Mouse (Mus musculus) erythroblast, embryonic 14.5 days (primary cell): ENCODE results near the gene Hmga1. TPM values are rescaled to one million over a fixed set of nuclear protein-coding genes. Genes with fewer than 3 reads are reported as not detected.

Experiments
- H3K27me3 ChIP-seq: 2 replicates; pipeline ENCODE4 v1.6.1; 2012; ENCODE audit warnings: inconsistent platforms; ENCODE audit not compliant: control insufficient read depth
- H3K36me3 ChIP-seq: 2 replicates; pipeline ENCODE4 v1.6.1; 2012; ENCODE audit warnings: mild to moderate bottlenecking, inconsistent platforms; ENCODE audit not compliant: control insufficient read depth
- H3K4me1 ChIP-seq: 2 replicates; pipeline ENCODE4 v1.6.1; 2012; ENCODE audit warnings: inconsistent platforms; ENCODE audit not compliant: control insufficient read depth
- H3K4me3 ChIP-seq: replicated peaks from 2 replicates; pipeline ENCODE3; 2012; ENCODE audit warnings: moderate library complexity, mild to moderate bottlenecking, inconsistent platforms
- H3K9me3 ChIP-seq: 2 replicates; pipeline ENCODE4 v1.6.1; 2012; ENCODE audit warnings: low read length, inconsistent platforms, mixed read lengths; ENCODE audit not compliant: control insufficient read depth
- GATA1 ChIP-seq: IDR thresholded peaks from 2 replicates; pipeline ENCODE4 v1.6.1; 2012; ENCODE audit warnings: low read length, inconsistent platforms, mixed read lengths
- TAL1 ChIP-seq: IDR thresholded peaks from 3 replicates; pipeline ENCODE4 v1.6.1; 2012; ENCODE audit warnings: low read length, inconsistent platforms, mixed read lengths
- polyA plus RNA-seq: library from polyadenylated mRNA; stranded (reverse); fragments of >175 nt; gene quantifications from 2 replicates; pipeline ENCODE4 v1.2.3, GENCODE M21; 2012

Hmga1 gene
- polyA plus RNA-seq, 1 experiment, result 57.3 TPM

DNA sequence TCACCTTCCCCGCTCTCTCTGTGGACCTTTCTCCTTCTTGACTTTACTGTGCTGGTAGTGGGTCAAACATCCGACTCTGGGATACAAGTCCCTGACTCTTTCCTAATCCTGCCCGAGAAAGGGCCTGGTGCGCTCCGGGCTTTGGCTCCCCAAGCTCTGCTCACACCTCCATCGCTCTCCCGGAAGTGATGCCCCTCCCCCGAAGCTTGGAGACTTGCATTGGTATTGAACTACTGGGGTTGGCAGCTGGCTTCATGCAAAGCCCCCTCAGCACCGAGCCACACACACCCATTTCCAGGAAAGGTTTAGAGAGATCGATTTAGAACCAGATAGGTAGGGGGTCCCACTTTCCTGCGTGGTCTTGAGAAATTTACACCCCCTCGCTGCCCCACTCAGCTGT lies 10.3 kb upstream of the Hmga1 start:
- TF ChIP-seq GATA1 (no peak), TAL1 (no peak)
- no peaks in the 10 kb centered on the region for H3K9me3 ChIP-seq
- peaks cover 4% of the 10 kb centered on the region; the same call in 1 of the 2 replicates for H3K27me3 ChIP-seq
- H3K4me1 ChIP-seq, result 0 out of 2 replicates have a peak, but pooled peaks cover 2% of the 10 kb centered on the region
- H3K4me3 ChIP-seq, result no peak overlapping the region
- H3K36me3 ChIP-seq, result no peaks in the 10 kb centered on the region

DNA sequence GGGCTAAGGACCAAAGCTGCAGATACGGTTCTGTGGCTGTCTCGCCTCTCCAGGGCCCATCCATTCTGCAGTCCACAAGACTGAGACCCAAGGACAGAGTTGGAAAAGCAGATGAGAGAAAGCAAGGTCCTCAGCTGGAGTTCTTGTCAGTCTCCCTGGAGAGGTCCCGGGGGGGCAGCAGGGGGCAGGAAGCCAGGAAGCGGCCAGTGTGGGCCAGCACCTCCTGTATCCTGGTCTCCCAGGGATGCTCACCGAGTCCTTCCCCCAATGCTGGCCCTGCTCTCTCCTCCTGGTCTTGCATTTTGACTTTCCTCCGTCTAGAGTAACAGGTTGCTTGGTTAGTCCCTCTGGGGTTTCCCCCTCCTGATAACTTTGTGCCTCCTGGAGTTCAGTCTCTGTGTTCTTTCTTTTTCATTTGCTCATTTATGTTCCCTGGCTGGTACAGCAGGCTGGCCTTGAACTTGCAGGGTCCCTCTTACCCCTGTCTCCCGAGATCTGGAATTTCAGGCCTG lies 9.7 kb upstream of the Hmga1 start:
- Histone ChIP-seq H3K36me3 (no peaks in the 10 kb centered on the region), H3K4me3 (no peak overlapping the region), H3K4me1 (0 out of 2 replicates have a peak, but pooled peaks cover 2% of the 10 kb centered on the region), H3K9me3 (no peaks in the 10 kb centered on the region), H3K27me3 (peaks cover 4% of the 10 kb centered on the region; the same call in 1 of the 2 replicates)
- no peak for TF ChIP-seq GATA1
- no peak for TF ChIP-seq TAL1

DNA sequence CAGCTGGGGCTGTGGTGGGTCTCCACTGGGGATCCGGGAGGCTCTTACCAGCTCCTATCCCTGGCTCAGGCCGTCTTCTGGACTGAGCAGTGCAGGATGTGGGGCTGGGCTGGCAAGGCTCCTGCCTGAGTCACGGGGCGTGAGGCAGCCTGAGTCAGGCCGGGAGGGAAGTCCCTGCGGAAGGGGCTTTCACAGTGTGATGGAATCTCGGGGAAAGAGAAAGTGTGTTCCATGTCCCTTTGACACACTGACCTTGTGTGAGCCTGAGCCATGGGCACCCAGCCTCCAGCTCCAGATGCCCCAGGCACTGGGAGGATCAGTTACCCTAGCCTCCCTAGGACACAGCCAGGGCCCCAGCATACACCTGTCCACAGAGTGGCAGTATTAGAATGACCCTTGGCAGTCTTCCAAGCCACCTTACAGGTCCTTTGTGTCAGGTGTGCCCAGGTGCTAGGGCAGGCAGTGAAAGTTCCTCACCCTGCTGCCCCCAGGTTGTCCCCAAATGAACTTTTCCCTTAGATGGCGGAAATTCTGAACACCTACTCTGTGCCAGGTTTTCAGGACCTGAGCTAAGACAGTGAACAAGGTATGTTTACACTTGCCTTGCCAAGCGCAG lies 8.9 kb upstream of the Hmga1 start:
- Histone ChIP-seq H3K9me3 (no peaks in the 10 kb centered on the region), H3K27me3 (peaks cover 4% of the 10 kb centered on the region; the same call in 1 of the 2 replicates), H3K4me1 (peaks cover 2% of the 10 kb centered on the region)

DNA sequence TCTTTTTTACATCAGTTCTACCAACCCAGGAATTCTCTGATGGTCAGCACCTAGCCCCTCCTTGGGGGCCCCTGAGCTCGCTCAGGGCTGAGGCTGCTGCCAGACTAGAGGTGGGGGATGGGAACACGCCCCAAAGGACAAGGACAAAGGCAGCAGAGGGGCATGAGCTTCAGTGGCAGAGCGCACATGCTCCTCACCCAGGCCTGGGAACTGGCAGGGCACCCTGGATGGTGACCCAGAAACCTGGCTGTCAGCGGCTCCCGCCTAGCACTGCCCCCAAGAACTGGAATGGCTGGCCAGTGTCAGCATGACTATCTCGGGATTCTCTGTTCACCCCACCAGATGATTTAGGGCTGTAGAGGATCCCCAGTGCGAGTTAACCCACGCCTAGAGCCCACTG lies 7.1 kb upstream of the Hmga1 start:
- no peaks in the 10 kb centered on the region for H3K9me3 ChIP-seq
- H3K36me3 ChIP-seq, result no peaks in the 10 kb centered on the region
- peaks cover 14% of the 10 kb centered on the region for H3K4me1 ChIP-seq
- H3K4me3 ChIP-seq, result no peak overlapping the region
- TF ChIP-seq TAL1 (no peak), GATA1 (no peak)
- H3K27me3 ChIP-seq, result peaks cover 4% of the 10 kb centered on the region; the same call in 1 of the 2 replicates

More for the DNA sequence above, 8.9 kb upstream of the Hmga1 start:
- TF ChIP-seq GATA1 (no peak), TAL1 (no peak)
- no peak overlapping the region for H3K4me3 ChIP-seq
- H3K36me3 ChIP-seq, result no peaks in the 10 kb centered on the region

DNA sequence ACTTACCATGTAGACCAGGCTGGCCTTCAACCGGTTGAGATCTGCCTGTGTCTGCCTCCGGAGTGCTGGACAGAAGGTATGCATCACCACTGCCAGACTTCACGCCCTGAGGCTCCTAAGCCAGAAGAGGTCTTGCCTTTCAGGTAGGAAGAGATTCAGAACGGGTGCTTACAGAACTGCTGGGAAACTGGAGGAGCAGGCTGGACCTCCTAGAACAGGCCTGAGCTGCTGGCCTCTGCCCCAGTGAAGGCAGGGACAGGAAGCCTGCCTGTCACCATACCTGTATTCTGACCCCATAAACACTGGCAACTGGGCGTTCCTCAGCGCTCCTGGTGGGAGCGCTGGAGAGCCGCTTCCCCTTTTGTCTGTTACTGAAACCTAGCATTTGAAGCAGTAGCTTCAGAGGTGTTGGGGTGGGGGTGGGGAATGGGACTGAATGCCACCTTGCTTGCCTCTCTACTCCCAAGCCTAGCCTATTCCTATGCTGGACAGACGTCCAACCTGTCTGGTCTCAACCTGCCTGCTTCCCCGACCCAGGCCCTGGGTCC lies 4.8 kb upstream of the Hmga1 start:
- Histone ChIP-seq H3K4me3 (no peak overlapping the region), H3K27me3 (peaks cover 3% of the 10 kb centered on the region; the same call in 1 of the 2 replicates), H3K9me3 (no peaks in the 10 kb centered on the region), H3K4me1 (peaks cover 35% of the 10 kb centered on the region), H3K36me3 (no peaks in the 10 kb centered on the region)
- no peak for TF ChIP-seq TAL1
- TF ChIP-seq GATA1, result no peak

DNA sequence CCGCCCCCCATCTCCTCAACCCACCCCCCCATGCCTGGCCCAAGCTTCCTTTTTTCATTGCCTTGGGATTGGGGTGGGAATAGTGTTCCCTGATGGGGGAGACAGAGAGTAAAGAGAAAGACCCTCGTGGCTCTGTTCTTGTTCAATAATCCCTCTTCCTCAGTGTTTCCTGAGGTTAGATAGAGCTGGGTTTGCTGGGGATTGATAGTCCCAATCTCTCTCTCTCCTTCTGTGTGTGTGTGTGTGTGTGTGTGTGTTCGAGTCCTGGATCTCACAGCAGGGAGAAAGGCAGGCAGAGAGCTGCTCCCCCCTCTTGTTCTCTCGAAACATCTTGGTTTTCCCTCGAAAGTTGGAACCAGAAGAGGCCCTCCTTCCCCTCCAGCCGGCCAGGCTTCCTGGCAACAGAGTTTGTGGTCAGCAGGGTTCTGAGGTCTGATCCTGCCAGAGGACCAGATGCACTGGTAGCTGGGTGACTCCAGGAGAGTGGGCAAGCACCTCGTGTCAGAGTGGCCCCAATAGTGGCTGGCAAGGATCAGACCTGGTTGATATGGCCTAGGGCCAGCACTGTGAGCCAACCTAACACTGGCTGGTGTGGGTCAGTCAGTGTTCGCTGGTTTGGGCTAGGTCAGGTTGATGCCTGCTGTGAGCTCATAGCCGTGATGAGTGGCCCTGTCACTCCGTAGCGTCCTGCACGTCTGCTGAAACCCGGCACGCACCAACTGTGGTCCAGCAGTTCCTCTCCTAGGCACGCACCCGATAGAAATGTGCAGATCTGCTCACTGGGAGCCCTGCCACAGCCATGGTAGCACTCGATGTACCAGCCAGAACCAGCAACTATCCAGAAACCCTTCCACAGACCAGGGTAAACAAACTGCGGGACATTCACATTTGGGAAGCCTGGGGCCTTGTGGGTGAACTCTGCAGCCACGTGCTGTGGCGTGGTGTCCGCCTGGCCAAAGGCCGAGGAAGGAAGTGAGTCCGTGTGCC lies 3.8 kb upstream of the Hmga1 start:
- no peaks in the 10 kb centered on the region for H3K9me3 ChIP-seq
- H3K4me3 ChIP-seq, result no peak overlapping the region
- peaks cover 44% of the 10 kb centered on the region for H3K4me1 ChIP-seq
- TF ChIP-seq TAL1 (no peak), GATA1 (no peak)
- H3K36me3 ChIP-seq, result no peaks in the 10 kb centered on the region
- peaks cover 3% of the 10 kb centered on the region; the same call in 1 of the 2 replicates for H3K27me3 ChIP-seq

DNA sequence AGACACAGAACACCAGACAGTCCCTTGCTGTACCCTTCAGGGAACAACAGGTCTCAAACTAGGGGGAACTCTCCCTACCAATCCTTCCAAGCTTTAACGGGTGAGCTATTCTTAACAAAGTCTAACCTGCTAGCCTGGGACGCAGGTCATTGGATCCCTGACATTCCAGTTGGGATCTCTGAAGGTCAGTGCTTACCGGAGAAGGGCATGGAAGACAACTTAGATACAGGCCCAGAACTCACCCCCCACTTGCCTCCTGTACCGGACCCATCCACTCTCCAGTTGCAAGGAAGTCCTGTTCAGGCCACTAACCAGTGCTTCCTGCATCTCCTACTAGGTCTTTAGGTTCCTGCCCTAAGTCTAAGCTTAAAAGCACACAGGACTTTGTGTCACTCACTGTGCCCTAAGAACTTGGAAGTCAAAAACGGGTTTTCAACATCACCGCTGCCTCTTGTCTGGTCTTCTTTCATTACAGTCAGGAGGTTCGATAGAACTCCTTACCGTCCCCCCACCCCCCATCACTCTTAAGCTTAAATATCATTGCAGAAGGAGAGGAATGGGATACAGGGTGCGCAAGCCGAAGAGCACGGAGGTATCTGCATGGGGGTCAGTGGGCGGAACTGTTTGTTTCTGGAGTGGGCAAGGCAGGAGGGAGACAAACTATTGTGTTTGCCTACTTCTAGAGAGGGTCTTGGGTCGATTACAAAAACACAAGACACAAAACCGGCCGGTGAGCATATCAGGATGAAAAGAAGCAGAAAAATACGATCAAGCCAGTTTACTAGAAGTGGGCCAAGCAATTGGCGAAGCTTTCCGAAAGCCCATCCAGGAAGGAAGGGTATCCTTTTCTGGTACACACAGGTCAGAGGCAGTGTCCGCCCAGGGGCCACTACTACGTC lies 2.0 kb upstream of the Hmga1 start:
- H3K9me3 ChIP-seq, result no peaks in the 10 kb centered on the region
- peaks cover 3% of the 10 kb centered on the region; the same call in 1 of the 2 replicates for H3K27me3 ChIP-seq
- TF ChIP-seq TAL1 (no peak), GATA1 (no peak)
- peaks cover 2% of the 10 kb centered on the region; the same call in 1 of the 2 replicates for H3K36me3 ChIP-seq
- H3K4me1 ChIP-seq, result peaks cover 61% of the 10 kb centered on the region
- peak overlapping the region; percentile 82 for H3K4me3 ChIP-seq

DNA sequence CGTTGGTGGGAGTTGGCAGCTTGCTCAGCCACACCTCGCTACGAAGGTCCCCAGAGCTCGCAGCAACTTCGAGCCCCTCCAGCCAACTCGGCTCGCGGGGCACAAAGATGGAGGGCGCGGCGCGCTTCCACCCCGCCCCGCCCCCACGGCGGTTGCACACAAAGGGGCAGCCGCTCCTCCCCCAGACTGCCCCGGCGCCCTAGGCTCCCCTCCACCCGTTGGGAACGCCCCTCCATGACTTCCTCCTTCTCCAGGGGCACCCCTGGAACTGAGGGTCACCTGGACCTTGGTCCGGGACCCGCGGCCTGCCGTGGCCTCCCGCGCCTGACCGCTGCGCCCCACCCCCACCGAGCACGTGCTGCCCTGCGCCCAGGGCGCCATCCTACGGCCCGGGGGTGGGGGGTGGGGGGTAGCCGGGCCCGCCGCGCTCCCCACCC lies 1.2 kb upstream of the Hmga1 start:
- peaks cover 5% of the 10 kb centered on the region for H3K36me3 ChIP-seq
- H3K4me3 ChIP-seq, result peak overlapping the region; percentile 82
- H3K4me1 ChIP-seq, result peaks cover 64% of the 10 kb centered on the region
- TF ChIP-seq TAL1 (no peak), GATA1 (no peak)
- peaks cover 3% of the 10 kb centered on the region; the same call in 1 of the 2 replicates for H3K27me3 ChIP-seq
- no peaks in the 10 kb centered on the region for H3K9me3 ChIP-seq
